Mouse (Mus musculus): Measurements from ENCODE around the gene Slco3a1.

DNA sequence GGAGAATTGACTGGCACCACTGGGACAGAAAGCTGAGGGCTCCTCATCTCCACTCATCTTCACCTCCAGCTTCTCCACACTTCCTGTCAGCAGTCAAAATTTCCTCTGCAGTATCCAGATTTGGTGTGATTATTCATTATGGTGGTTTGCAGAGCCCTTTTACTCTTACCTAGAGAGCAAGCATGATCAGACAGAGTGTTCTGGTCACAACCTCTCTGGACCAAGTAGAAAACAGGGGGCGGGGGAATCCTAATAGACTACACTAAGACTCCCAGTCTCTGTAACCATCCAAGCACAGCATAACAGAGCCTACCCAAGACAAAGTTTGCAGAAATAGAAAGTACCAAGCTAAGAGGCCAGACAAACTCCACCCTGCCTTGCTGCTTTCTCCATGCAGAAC lies 93.4 kb downstream of the Slco3a1 start:
- TF ChIP-seq CTCF (IDR thresholded peaks at IDR 0.05; ENCODE audit: low read depth, low read length) (no peak), TAL1 (conservative IDR thresholded peaks at IDR 0.05; ENCODE audit: low read depth, low read length) (no peak), POLR2AphosphoS5 (IDR thresholded peaks at IDR 0.05; ENCODE audit: insufficient replicate concordance, low read depth, low read length) (no peak), GATA1 (IDR thresholded peaks at IDR 0.05; ENCODE audit: borderline replicate concordance, low read length) (no peak)
